Mouse (Mus musculus) liver, embryonic 14.5 days (tissue): Measurements from ENCODE around the gene Morn1. TPM values are rescaled to one million over a fixed set of nuclear protein-coding genes. Genes with fewer than 3 reads are reported as not detected.

ENCODE experiments used
- ATAC-seq: fragments of 200-750 bp; cut with Nextera tagmentation; 2 replicates; pipeline ENCODE4 v1.8.0; 2017; ENCODE audit warnings: moderate number of reproducible peaks, mild to moderate bottlenecking, moderate library complexity; ENCODE audit not compliant: insufficient read depth
- DNase-seq, 3 experiments: peaks; one replicate each; pipeline ENCODE4 v3.0.0-alpha.2; 2012 to 2013; ENCODE audit warnings: low read depth in 3 of 3, low spot score in 3 of 3
- H3K27ac ChIP-seq: fragments of 300-500 bp; sonication (generic); 2 replicates; pipeline ENCODE4 v1.5.1; 2014; ENCODE audit warnings: moderate library complexity, mild to moderate bottlenecking, control low read depth, inconsistent platforms
- H3K27me3 ChIP-seq: fragments of 300-500 bp; sonication (generic); 2 replicates; pipeline ENCODE4 v1.6.1; 2014; ENCODE audit warnings: mild to moderate bottlenecking, low read length, moderate library complexity; ENCODE audit not compliant: control insufficient read depth, insufficient read depth
- H3K36me3 ChIP-seq: fragments of 300-500 bp; sonication (generic); replicated peaks from 2 replicates; pipeline ENCODE4 v1.6.1; 2014; ENCODE audit warnings: low read depth; ENCODE audit not compliant: control insufficient read depth, insufficient read depth
- H3K4me1 ChIP-seq, 2 experiments: fragments of 200-500 bp in 1 of 2; fragments of 300-500 bp in 1 of 2; sonication (generic) in 1 of 2; replicated peaks; 2 replicates each; pipeline ENCODE4 v1.6.1; 2012 to 2014; ENCODE audit warnings: antibody characterized with exemption in 1 of 2, inconsistent platforms in 1 of 2, low read length in 1 of 2; ENCODE audit not compliant: control insufficient read depth in 2 of 2, insufficient read depth in 2 of 2
- H3K4me2 ChIP-seq: fragments of 300-500 bp; sonication (generic); 2 replicates; pipeline ENCODE4 v1.6.1; 2014; ENCODE audit warnings: low read depth, mild to moderate bottlenecking, control low read depth, moderate library complexity
- H3K4me3 ChIP-seq, 2 experiments: fragments of 200-500 bp in 1 of 2; fragments of 300-500 bp in 1 of 2; sonication (generic) in 1 of 2; 2 replicates each; pipeline ENCODE4 v1.5.1; 2012 to 2014; ENCODE audit warnings: low read depth in 2 of 2, low read length in 2 of 2, mild to moderate bottlenecking in 2 of 2, control low read depth in 1 of 2, inconsistent platforms in 1 of 2, moderate library complexity in 1 of 2; ENCODE audit not compliant: insufficient read depth in 1 of 2
- H3K9ac ChIP-seq: fragments of 300-500 bp; sonication (generic); replicated peaks from 2 replicates; pipeline ENCODE4 v1.6.1; 2014; ENCODE audit warnings: mild to moderate bottlenecking, control low read depth, moderate library complexity
- H3K9me3 ChIP-seq: fragments of 300-500 bp; sonication (generic); 2 replicates; pipeline ENCODE4 v1.6.1; 2016; ENCODE audit warnings: low read length, mixed read lengths; ENCODE audit not compliant: control insufficient read depth
- CTCF ChIP-seq: IDR thresholded peaks from 2 replicates; pipeline ENCODE4 v1.5.1; 2016; ENCODE audit warnings: antibody characterized with exemption, low read depth, control low read depth
- EP300 ChIP-seq: IDR thresholded peaks from 2 replicates; pipeline ENCODE4 v1.6.1; 2016; ENCODE audit warnings: antibody characterized with exemption, low read depth
- WGBS: fragments of 180-500 bp; shearing (Covaris S2); extraction: QIAGEN DNeasy Blood & Tissue Kit; methylation state at CpG from one replicate; pipeline ENCODE4 v1.1.7; 2014; ENCODE audit not compliant: insufficient replicate concordance; 5-methylcytosine and 5-hydroxymethylcytosine counted together
- polyA plus RNA-seq, 2 experiments: library from polyadenylated mRNA; depleted of rRNA in 1 of 2; stranded (reverse) in 1 of 2; unstranded in 1 of 2; fragments of >200 nt; fragmentation: Nextera tagmentation in 1 of 2; extraction: Ambion mirVana in 1 of 2; gene quantifications; 2 replicates each; pipeline versions ENCODE4 v1.2.1 to v1.2.3; 2012 to 2014

Gene Morn1
- polyA plus RNA-seq, 2 experiments: 0.85 to 1.1 TPM

DNA sequence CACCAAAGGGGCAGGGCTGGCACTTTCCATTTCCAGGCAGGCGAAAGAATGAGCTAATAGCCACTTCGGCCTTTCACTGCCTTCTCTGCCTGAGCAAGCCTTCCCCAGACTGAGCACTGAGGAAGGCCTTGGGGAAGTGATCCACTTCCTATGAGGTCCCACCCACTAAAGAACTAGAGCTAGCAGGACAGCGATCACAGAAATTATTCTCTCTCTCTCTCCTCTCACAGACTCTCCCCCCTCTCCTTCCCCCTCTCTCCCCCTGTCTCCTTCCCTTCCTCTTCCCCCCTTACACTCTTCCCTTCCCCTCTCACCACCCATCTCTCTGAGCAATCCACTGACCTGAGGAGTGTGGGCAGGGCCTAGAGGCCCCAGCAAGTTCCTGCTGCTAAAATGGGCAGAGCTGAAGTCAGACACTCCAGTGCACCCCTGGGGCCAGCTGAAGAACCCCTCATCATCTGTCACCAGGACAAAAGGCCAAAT lies 100.9 kb downstream of the Morn1 start:
- no peak overlapping the region for H3K9ac ChIP-seq
- no peaks in the 10 kb centered on the region for H3K27me3 ChIP-seq
- H3K4me3 ChIP-seq: no peak overlapping the region
- DNase-seq (no peak), ATAC-seq (0 out of 2 replicates have a peak, but pooled peaks have one; percentile 34)
- 22% methylated on average over 3 of the region's 3 CpGs for WGBS
- no peak overlapping the region for H3K4me2 ChIP-seq
- TF ChIP-seq EP300: no peak
- TF ChIP-seq CTCF: no peak
- no peaks in the 10 kb centered on the region for H3K36me3 ChIP-seq
- no peak overlapping the region; the same call in 1 of the 2 replicates for H3K27ac ChIP-seq
- H3K9me3 ChIP-seq: no peaks in the 10 kb centered on the region
- peaks cover 0 to 37% of the 10 kb centered on the region in 2 experiments; a peak in 2 of 4 replicates for H3K4me1 ChIP-seq

DNA sequence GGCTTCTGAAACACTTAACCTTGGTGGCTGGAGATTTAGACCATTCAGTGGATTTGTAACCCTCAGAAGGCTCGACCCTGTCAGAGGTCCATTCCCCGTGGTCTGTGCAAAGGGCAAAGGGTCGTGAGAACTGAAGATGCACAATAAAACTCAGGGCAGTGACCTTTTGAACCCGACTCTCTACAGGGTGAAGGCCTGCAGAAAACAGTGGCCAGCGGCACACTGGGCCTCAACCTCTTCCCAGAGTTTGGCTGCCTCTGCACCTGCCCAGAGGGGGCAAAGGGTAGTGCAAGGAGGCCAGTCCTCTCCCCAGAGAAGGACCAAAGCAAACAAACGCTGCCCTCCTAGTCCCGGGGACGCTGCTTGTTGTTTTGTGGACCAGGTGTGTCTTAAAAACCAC lies 102.0 kb downstream of the Morn1 start:
- Histone ChIP-seq H3K4me1 (peaks cover 0 to 37% of the 10 kb centered on the region in 2 experiments; a peak in 2 of 4 replicates), H3K27ac (no peak overlapping the region), H3K9me3 (no peaks in the 10 kb centered on the region), H3K9ac (no peak overlapping the region), H3K4me2 (no peak overlapping the region), H3K4me3 (no peak overlapping the region), H3K36me3 (no peaks in the 10 kb centered on the region), H3K27me3 (no peaks in the 10 kb centered on the region)
- no peak for DNase-seq
- WGBS: 45% methylated on average over 8 of the region's 8 CpGs
- TF ChIP-seq EP300 (no peak), CTCF (no peak)
- ATAC-seq: no peak

DNA sequence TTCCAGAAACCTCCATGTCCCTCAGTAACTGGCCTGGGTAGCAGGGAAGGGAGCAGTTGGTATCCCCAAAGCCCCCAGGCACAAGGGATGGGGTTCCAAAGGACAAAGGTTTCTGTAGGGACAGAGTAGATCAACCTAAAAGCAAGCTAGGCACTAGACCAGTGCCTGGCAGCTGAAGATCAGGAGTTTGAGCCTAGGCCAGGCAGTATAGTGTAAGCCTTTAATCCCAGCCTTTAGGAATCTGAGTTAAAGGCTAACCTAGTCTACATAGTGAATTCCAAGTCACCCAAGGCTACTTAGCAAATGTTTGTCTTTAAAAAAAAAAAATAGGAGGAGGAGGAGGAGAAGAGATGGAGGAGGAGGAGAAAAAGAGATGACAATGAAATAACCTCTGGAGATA lies 102.4 kb downstream of the Morn1 start:
- no peak for ATAC-seq
- Histone ChIP-seq H3K27me3 (no peaks in the 10 kb centered on the region), H3K4me1 (peaks cover 0 to 37% of the 10 kb centered on the region in 2 experiments; a peak in 2 of 4 replicates), H3K9me3 (no peaks in the 10 kb centered on the region), H3K36me3 (no peaks in the 10 kb centered on the region), H3K4me3 (no peak overlapping the region), H3K9ac (no peak overlapping the region), H3K4me2 (no peak overlapping the region), H3K27ac (no peak overlapping the region)
- no peak for DNase-seq
- TF ChIP-seq EP300: no peak
- TF ChIP-seq CTCF: no peak

DNA sequence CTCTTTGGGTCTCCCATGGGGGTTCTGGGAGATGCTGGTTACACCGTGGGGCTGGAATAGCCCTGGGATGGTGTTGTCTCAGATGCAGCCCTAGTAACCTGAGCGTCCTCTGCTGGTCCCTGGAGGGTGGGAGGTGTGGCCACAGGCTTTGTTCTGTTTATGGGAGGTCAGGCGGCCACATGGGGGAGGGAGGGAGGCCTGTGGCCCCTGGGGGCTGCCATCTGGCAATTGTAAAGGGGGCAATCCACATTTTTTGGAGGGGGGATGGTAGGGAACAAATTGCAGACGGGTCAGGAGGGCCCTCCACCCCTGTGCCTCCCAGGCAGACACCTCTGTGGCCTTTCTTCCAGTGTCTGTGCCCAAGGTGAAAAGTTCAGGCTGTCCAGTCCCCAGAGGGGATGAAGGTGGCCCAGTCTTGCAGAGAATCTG lies 103.3 kb downstream of the Morn1 start:
- peaks cover 0 to 33% of the 10 kb centered on the region in 2 experiments; a peak in 2 of 4 replicates for H3K4me1 ChIP-seq
- H3K27me3 ChIP-seq: no peaks in the 10 kb centered on the region
- 32% methylated on average over 4 of the region's 4 CpGs for WGBS
- H3K9ac ChIP-seq: no peak overlapping the region
- H3K4me3 ChIP-seq: no peak overlapping the region
- no peaks in the 10 kb centered on the region for H3K36me3 ChIP-seq
- no peaks in the 10 kb centered on the region for H3K9me3 ChIP-seq
- ATAC-seq (no peak), DNase-seq (no peak)
- no peak overlapping the region for H3K4me2 ChIP-seq
- no peak overlapping the region for H3K27ac ChIP-seq
- TF ChIP-seq CTCF: 0 out of 2 replicates have a peak, but pooled peaks have one; percentile 22
- no peak for TF ChIP-seq EP300

DNA sequence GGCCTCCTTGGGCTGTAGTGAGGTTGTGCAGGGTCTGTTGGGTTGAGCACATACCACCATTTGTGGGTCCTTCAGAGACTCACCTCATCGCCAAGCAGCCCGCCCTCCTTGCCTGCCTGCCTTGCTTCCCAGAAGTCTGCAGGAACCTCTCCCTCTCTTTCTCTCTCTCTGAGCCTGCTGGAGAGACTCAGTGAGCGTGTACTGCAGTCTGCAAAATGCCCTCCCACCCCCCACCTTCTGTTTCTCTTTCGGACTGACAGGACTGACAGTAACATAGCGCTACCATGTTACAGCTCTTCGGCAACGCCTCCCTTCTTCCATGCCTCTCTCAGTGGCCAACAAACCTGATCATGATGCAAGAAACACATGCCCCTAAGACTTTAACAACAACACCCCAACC lies 103.9 kb downstream of the Morn1 start:
- peaks cover 0 to 34% of the 10 kb centered on the region in 2 experiments; a peak in 2 of 4 replicates for H3K4me1 ChIP-seq

More for the DNA sequence above, 103.9 kb downstream of the Morn1 start:
- no peak overlapping the region for H3K9ac ChIP-seq
- no peak overlapping the region for H3K27ac ChIP-seq
- no peak for TF ChIP-seq CTCF
- TF ChIP-seq EP300: no peak
- DNase-seq (no peak), ATAC-seq (no peak)
- 63% methylated on average over 7 of the region's 7 CpGs for WGBS
- H3K4me3 ChIP-seq: no peak overlapping the region
- H3K4me2 ChIP-seq: no peak overlapping the region
- H3K9me3 ChIP-seq: no peaks in the 10 kb centered on the region
- no peaks in the 10 kb centered on the region for H3K36me3 ChIP-seq
- no peaks in the 10 kb centered on the region for H3K27me3 ChIP-seq

Other genes starting within 250 kb of the Morn1 start
- gene Ttc34, start 249.1 kb upstream of the Morn1 start, polyA plus RNA-seq (2012; rRNA removed): not detected in 2 replicates
- 0.08 TPM in 1 of 2 replicates, not detected in the other for gene Ttc34, start 249.1 kb upstream of the Morn1 start, polyA plus RNA-seq (2014; fragmentation: Nextera tagmentation; extraction: Ambion mirVana)
- 2.1 and 2.4 TPM in 2 replicates for gene Mmel1, start 217.0 kb upstream of the Morn1 start, polyA plus RNA-seq (2012; rRNA removed)
- 2.7 and 2.9 TPM in 2 replicates for gene Mmel1, start 217.0 kb upstream of the Morn1 start, polyA plus RNA-seq (2014; fragmentation: Nextera tagmentation; extraction: Ambion mirVana)
- 4.0 and 5.8 TPM in 2 replicates for gene Fam213b, start 187.4 kb upstream of the Morn1 start, polyA plus RNA-seq (2012; rRNA removed)
- 9.3 and 9.8 TPM in 2 replicates for gene Fam213b, start 187.4 kb upstream of the Morn1 start, polyA plus RNA-seq (2014; fragmentation: Nextera tagmentation; extraction: Ambion mirVana)
- 122 and 308 TPM in 2 replicates for gene Tnfrsf14, start 158.0 kb upstream of the Morn1 start, polyA plus RNA-seq (2012; rRNA removed)
- gene Tnfrsf14, start 158.0 kb upstream of the Morn1 start, polyA plus RNA-seq (2014; fragmentation: Nextera tagmentation; extraction: Ambion mirVana): 37.0 and 38.7 TPM in 2 replicates
- 0.04 and 0.16 TPM in 2 replicates for gene Hes5, start 125.7 kb upstream of the Morn1 start, polyA plus RNA-seq (2012; rRNA removed)
- not detected in 2 replicates for gene Hes5, start 125.7 kb upstream of the Morn1 start, polyA plus RNA-seq (2014; fragmentation: Nextera tagmentation; extraction: Ambion mirVana)
- gene Pank4, start 122.5 kb upstream of the Morn1 start, polyA plus RNA-seq (2012; rRNA removed): 27.9 and 32.5 TPM in 2 replicates
- 19.5 and 21.6 TPM in 2 replicates for gene Pank4, start 122.5 kb upstream of the Morn1 start, polyA plus RNA-seq (2014; fragmentation: Nextera tagmentation; extraction: Ambion mirVana)
- 0.09 and 0.12 TPM in 2 replicates for gene Plch2, start 29.8 kb upstream of the Morn1 start, polyA plus RNA-seq (2012; rRNA removed)
- gene Plch2, start 29.8 kb upstream of the Morn1 start, polyA plus RNA-seq (2014; fragmentation: Nextera tagmentation; extraction: Ambion mirVana): 0.04 TPM in 1 of 2 replicates, not detected in the other
- 6.8 and 7.1 TPM in 2 replicates for gene Pex10, start 19.6 kb upstream of the Morn1 start, polyA plus RNA-seq (2012; rRNA removed)
- 1.7 and 2.6 TPM in 2 replicates for gene Pex10, start 19.6 kb upstream of the Morn1 start, polyA plus RNA-seq (2014; fragmentation: Nextera tagmentation; extraction: Ambion mirVana)
- 39.6 and 50.8 TPM in 2 replicates for gene Rer1, start 195 bp upstream of the Morn1 start, polyA plus RNA-seq (2012; rRNA removed)
- 95.1 and 97.7 TPM in 2 replicates for gene Rer1, start 195 bp upstream of the Morn1 start, polyA plus RNA-seq (2014; fragmentation: Nextera tagmentation; extraction: Ambion mirVana)
- 4.3 and 4.5 TPM in 2 replicates for gene Ski, start 136.0 kb downstream of the Morn1 start, polyA plus RNA-seq (2012; rRNA removed)
- 2.4 and 2.8 TPM in 2 replicates for gene Ski, start 136.0 kb downstream of the Morn1 start, polyA plus RNA-seq (2014; fragmentation: Nextera tagmentation; extraction: Ambion mirVana)
- gene Faap20, start 163.2 kb downstream of the Morn1 start, polyA plus RNA-seq (2012; rRNA removed): 12.2 and 12.8 TPM in 2 replicates
- gene Faap20, start 163.2 kb downstream of the Morn1 start, polyA plus RNA-seq (2014; fragmentation: Nextera tagmentation; extraction: Ambion mirVana): 14.8 and 20.5 TPM in 2 replicates